Mouse (Mus musculus): ENCODE measurements around the gene Nfatc2. TPM values are rescaled to one million over a fixed set of nuclear protein-coding genes. Genes with fewer than 3 reads are reported as not detected.
A peak's percentile ranks its signal among the peaks of the same experiment; 100 is the strongest.

The Nfatc2 gene
- total RNA-seq, 2 experiments from 2014 or later, result 8.7 to 10.1 TPM

- DNase-seq, result no peak
Measured at GRCm38 (mm10) chr2:168489953-168490352, 111.5 kb downstream of the Nfatc2 start.

GRCm38 (mm10) chr2:168488158-168488925, 113.1 kb downstream of the Nfatc2 start:
- DNase-seq, result no peak

- no peak for DNase-seq
Measured at GRCm38 (mm10) chr2:168481121-168481520, 120.3 kb downstream of the Nfatc2 start.

- DNase-seq, result peak in 1 of 2 experiments; percentile 22
Measured at GRCm38 (mm10) chr2:168480692-168481091, 120.8 kb downstream of the Nfatc2 start.

DNA sequence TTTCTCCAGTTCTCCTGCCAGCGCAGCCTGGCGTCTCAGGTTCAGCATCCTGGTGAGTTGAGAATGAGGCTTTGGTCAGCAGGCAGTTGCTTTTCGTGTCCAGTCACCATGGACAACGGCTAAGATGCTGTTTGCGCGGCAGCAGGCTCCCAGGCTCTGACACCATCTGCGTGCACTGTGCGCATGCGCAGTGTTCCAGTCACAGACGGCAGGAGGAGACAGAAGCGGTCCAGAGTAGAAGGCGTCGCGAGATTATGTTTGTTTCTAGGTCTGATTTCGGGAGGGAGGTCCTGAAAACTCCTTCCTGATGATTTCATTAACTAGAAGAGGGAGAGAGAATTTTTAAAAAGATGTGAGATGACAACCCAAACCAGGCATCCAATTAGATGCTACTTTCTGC, 121.5 kb downstream of the Nfatc2 start:
- DNase-seq, result no peak

DNA sequence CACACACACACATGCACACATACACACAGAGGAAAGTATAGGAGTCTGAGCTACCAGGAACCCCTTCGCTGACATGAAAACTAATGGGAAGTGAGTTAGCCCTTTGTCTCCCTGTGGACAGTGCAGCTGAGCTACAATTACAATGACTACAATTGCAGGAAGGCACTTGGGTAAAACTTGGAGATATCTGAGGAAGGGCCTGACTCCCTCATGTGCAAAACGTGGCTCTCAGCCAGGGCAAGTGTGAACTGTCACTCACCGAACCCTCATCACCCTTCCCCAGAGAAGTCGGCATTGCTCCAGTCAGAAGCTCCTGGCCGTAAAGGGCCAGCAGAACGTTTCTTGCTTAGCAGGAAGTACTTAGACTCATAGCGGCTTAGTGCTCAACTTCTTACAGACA, 123.0 kb downstream of the Nfatc2 start:
- peak; percentile 51 to 66 for DNase-seq

- DNase-seq, result no peak
Measured at GRCm38 (mm10) chr2:168473496-168473895, 128.0 kb downstream of the Nfatc2 start.

DNA sequence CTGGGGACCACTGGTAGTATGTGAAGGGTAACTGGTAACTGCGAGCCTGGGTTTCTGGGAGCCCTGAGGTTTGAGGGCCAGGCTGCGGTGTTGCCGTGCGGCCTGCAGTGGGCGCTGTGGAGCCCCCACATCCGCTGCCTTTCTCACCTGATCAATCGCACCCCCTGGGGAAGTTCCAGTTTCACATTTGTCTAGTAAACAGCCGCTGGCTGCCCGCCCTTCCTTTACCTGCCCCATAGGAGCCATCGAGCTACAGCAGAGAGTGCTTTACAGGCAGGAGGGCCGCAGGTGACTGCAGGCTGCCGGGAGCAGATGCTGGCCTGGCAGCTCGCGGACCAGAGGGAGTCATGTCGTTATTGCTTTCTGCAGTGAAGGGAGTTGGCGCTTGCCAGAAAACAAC, 128.6 kb downstream of the Nfatc2 start:
- peak; percentile 71 to 79 for DNase-seq

- peak; percentile 83 to 88 for DNase-seq
Measured at GRCm38 (mm10) chr2:168469032-168469431, 132.4 kb downstream of the Nfatc2 start.

DNA sequence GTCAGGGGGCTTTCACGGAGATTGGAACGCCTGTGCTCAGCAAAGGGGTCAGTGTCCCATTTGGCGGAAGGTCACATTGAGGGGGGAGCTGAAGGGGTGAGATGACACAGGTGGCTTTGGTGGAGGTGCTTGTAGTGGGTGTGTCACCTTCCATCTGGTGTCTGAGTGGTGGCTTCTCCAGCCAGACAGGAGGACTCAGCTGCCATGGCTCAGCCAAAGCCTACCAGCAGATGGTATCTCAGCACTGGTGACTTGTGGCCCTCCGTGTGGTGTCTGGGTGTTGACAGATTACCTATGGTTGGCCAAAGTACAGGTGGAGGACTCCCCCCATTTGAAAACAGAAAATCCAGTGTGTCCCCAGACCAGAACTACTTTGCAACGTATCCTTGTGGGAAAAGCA, 134.3 kb downstream of the Nfatc2 start:
- DNase-seq, result no peak

- peak; percentile 61 to 83 for DNase-seq
Measured at GRCm38 (mm10) chr2:168466066-168466465, 135.4 kb downstream of the Nfatc2 start.

DNA sequence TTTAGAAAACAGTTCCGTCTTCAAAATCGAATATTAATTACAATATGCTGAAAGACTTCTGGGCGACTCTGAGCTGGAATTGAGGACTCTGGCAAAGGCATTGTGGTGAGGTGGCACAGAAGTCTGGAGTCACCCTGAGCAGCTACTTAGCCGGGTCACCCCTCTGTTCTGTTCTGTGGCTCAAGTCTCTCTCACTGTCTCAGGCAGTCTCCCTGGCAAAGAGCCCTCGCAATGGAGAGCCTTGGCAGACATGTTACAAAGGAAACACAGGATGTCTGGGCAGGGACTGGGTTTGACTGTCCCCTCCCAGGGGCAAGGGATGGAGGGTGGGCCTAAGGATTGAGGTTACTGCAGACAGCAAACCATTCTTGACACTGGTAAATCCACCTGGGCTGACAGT, 135.8 kb downstream of the Nfatc2 start:
- DNase-seq, result no peak

- DNase-seq, result no peak
Measured at GRCm38 (mm10) chr2:168461865-168462264, 139.6 kb downstream of the Nfatc2 start.

- no peak for DNase-seq
Measured at GRCm38 (mm10) chr2:168459627-168460026, 141.8 kb downstream of the Nfatc2 start.

- no peak for DNase-seq
Measured at GRCm38 (mm10) chr2:168458583-168458982, 142.9 kb downstream of the Nfatc2 start.

DNA sequence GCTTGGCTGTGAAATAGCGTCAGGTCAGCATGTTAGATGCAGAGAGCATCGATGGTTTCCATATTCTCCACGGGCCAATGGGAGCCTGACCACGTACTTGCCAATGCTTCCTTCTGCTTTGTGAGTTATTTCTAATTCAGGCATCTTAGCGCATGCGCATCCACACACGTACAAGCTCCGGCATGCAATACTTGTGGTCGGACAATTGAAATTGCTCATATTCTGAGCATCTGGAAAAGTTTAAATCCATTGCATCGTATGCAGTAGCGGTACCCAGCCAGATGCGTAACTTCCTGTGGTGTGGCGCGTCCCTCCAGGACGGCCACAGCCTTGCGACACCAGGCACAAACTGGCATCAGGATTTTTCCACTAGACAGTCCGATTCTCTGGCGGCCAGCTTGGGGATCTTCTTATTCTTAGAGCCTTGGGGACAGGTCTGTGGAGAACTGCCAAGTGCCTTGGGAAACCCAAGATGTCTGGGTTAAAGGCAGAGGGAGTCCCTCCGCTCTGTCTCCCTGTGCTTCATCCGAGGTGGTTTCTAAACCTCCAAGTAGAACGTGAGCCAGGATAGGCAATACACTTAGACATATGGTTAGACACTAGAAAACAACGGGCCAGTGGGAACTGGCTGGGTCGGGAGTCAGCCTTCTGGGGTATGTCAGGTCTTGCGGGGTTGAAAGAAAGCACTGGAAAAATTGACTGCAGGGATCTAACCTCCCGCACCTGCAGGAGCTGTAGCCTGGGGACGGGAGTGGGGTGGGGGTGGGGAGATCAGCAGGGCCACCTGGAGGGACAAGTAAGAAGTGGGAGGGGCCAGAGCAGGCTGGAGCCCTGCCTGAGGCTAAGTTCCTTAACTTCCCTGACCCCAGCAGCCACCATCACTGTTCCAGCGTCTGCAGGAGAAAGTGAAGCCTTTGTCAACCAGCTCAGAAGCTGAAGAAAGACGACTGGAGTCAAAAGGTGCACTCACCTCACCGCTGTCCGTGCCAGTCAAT, 149.4 kb downstream of the Nfatc2 start:
- DNase-seq, result no peak

- DNase-seq, result peak in 1 of 2 experiments; percentile 26
Measured at GRCm38 (mm10) chr2:168450977-168451376, 150.5 kb downstream of the Nfatc2 start.

- DNase-seq, result no peak
Measured at GRCm38 (mm10) chr2:168448054-168448453, 153.4 kb downstream of the Nfatc2 start.

DNA sequence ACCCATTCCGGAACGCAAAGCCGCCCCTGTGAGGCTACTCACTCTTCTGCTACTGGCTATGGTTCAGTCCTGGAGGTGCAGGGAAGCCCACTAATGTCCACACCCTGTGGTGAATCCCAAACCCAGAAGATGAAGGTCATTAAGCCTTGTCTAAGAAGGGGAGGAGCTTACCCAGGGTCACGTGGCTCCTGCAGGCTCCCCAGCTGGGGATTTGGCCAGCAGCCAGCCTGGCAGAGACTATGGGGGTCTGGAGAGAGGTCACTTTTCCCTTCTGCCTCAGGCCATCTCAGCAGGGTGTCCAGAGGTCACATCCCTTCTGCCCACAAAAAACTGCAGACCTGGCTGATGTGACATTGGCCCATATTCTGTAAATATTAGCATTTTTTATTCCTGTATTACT, 153.9 kb downstream of the Nfatc2 start:
- no peak for DNase-seq

- peak; percentile 26 to 73 for DNase-seq
Measured at GRCm38 (mm10) chr2:168445211-168445810, 156.1 kb downstream of the Nfatc2 start.

GRCm38 (mm10) chr2:168444126-168444525, 157.3 kb downstream of the Nfatc2 start:
- no peak for DNase-seq

DNA sequence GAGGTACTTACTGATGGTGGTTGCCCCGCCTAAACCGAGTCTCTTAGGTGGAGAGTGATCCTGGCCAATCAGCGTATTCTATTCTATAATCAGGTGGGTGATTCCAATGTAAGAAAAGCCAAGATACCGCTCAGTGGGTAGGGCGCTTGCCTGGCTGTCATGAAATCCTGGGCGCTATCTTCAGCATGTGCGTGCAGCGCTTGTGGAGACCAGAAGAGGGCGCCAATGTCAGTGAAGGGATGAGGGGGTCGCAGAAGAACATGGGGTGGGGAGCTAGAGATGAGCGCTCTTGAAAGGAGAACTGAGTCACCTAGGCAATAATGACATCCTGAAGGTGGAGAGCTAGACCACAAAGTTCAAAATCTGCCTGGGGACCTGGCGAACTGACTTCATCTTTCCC, 160.0 kb downstream of the Nfatc2 start:
- DNase-seq, result no peak

GRCm38 (mm10) chr2:168440918-168441328, 160.5 kb downstream of the Nfatc2 start:
- no peak for DNase-seq
